Mouse (Mus musculus): ENCODE measurements around the gene Hist2h2aa2. TPM values are rescaled to one million over a fixed set of nuclear protein-coding genes. Genes with fewer than 3 reads are reported as not detected.
"Not testable (repeated sequence)": the region's sequence is repeated elsewhere in the genome, so short reads cannot be mapped to it uniquely, and the experiment has no call there.

Hist2h2aa2 gene
- total RNA-seq, 4 experiments from 2014 or later: 141 to 187 (median 153) TPM

DNA sequence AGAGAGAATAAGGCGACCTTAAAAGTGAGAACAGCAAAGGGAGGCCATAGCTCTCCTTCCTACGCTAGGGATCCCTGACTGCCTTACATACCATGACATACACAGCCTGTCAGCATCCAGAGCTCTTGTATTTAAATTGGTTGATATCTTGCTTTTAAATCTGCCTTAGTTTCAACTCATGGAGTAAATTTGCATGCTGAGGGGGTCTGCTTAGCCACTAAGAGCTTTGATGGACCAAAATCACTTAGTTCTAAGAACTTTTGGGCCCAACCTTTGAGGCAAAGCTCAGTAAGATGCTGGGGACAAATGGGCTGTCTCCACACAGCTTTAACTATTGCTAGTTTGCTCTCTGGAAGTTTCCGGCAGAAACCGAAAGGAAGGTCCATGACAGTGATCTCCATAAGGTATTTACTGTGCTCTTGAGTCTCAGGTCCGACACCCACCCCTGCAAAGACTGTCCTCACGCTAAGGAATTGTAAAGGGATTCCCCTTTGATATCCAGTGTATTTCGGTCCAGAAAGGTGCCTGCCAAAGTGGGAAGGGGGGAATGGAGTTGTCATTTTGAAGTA, 2.7 kb downstream of the Hist2h2aa2 start:
- no peak for DNase-seq (ENCODE audit: low spot score in 2 of 2)

DNA sequence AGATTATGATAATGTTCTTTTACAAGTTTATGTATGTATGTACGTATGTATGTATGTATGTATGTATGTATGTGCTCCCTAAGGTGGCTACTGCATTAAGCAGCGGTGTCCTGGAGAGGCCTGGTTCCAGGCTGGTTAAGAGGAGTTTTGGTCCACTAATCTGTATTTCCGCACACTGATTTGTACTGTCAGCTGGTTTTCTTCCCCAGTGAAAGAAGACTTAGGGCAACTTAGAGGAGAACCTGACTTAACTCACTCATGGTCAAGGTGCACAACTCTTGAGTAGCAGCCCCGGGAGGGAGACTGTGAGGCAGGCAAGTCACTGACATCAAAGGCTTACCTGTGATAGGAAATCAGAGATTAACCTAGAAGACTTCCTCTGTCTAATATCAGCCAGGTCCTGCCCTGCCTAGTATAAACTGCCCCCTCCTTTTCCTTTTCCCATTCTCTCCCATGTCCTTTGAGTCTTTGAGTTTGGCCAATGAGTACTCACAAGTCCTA, 3.2 kb downstream of the Hist2h2aa2 start:
- DNase-seq (ENCODE audit: low spot score in 2 of 2): no peak

GRCm38 (mm10) chr3:96235836-96236235, 4.2 kb downstream of the Hist2h2aa2 start:
- DNase-seq (ENCODE audit: low spot score in 2 of 2): no peak

DNA sequence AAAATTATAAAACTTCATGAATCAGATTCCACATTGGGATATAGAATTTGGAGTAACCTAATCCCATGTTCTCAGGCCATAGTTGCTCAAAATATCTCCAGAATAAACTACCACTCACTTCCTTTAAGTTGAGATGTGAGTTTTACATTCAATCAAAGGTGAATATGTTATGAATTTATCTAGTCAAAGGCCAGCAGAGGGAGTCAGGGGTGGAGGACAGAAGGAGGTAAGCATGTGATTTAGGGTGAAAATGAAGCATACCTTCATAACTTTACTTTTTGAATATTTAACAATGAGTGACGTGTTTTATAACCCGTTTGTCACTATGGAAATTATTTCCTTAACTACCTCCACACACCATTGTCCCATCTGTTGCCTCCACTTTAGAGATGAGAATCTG, 5.2 kb downstream of the Hist2h2aa2 start:
- no peak for DNase-seq (ENCODE audit: low spot score in 2 of 2)

- no peak for DNase-seq (ENCODE audit: low spot score in 2 of 2)
Observed at GRCm38 (mm10) chr3:96231758-96232120, 8.3 kb downstream of the Hist2h2aa2 start.

DNA sequence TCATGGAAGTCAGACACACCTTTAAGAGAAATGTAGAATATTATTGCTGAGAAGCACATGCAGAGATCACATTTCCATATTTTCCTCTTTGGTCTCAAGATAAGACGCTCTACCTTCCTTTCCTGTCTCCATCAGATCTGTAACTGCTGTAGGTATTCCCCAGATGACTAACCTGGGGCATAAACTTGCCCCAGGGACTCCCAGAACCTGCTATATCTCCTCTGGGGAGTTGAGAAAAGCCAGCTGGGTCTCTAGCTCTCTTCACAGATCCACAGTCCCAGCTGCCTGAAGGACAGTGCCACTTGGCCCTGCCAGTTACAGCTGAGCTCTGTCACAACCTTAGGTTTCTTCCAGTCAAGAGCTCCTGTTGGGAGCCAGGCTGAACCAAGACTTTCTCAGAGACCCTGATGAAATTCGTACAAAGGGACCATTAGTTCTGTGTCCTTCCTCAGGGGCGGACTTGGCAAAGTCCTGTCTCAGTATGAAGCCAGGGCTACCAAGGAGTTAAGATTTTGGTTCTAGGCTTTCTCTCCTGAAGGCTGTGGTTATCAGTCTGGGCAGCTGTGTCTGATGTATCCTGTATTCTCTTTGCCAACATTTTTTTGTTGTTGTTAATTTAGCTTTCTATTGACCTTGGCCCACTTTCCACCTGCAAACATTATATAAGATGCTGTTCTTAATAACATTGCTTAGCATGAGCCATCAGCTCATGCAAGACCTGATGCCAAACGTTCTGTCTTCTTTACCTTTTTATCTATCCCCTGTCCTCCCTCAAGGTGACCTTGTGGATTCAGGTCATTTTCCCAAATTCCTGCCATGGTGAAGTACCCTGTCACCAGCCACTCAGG, 8.9 kb downstream of the Hist2h2aa2 start:
- no peak for DNase-seq (ENCODE audit: low spot score in 2 of 2)

GRCm38 (mm10) chr3:96230404-96230803, 9.7 kb downstream of the Hist2h2aa2 start:
- no peak for DNase-seq (ENCODE audit: low spot score in 2 of 2)

GRCm38 (mm10) chr3:96228828-96229227, 11.2 kb downstream of the Hist2h2aa2 start:
- no peak for DNase-seq (ENCODE audit: low spot score in 2 of 2)

DNA sequence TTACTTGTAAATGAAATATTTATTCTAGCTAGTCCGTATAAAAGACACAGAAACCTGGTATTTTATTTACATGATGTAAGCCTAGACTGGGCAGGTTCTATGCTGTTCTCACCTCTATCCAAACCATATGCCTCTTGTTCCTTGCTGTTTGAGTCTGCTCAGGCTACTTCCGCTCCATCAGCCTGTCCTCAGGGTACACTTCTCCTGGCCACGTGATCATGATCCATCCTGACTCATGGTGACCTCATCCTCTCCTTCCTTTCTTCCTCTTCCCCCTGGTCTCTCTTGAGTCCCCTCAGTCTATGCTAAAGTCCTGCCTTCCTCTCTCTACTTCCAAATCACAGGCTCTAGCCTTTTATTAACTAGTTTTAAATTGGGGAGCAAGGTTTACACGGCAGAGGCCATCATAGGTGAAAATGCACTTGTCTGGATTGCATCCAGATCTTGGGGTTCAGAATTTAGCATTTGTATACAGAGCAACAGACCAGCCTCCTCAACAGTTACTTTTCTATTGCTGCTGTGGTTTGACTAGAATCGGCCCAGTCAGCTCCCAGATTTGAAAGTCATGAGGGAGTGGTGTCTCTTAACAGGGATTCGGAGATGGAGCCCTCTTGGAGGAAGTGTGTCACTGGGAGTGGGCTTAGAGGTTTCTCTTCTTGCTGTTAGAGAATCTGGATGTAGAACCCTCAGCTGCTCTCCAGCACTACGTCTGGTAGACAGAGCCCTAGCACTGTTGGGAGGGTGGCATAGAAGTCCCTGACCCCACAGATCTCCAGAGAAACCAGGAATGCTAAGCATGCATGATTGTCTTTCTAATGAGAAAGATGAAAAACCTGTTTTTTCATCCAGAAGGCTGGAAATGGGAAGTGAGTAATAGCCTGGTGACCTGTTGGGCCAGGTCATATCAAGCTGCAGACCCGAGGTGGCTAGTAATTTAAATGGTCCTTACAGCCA, 13.1 kb downstream of the Hist2h2aa2 start:
- DNase-seq (ENCODE audit: low spot score in 2 of 2): no peak

DNA sequence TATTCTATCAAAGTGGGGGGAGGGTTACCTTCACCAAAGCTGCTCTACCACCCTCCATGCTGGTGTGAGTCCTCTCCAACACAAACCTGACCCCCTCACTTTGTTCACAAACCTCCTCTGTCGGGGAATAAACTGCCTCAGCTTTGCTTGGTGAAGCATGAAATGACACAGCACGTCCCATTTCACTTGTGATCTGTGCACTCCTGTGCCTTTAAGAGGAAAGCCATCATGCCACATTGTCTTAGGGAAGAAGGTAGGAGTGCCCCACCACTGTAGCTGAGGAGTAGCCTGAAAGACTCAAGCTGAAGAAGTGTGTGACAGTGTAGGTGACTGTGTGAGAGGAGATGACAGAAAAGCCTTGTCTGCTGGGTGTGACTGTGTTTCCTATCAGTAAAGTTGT, 14.7 kb downstream of the Hist2h2aa2 start:
- DNase-seq (ENCODE audit: low spot score in 2 of 2): no peak

GRCm38 (mm10) chr3:96222774-96223173, 17.3 kb downstream of the Hist2h2aa2 start:
- no peak for DNase-seq (ENCODE audit: low spot score in 2 of 2)

DNA sequence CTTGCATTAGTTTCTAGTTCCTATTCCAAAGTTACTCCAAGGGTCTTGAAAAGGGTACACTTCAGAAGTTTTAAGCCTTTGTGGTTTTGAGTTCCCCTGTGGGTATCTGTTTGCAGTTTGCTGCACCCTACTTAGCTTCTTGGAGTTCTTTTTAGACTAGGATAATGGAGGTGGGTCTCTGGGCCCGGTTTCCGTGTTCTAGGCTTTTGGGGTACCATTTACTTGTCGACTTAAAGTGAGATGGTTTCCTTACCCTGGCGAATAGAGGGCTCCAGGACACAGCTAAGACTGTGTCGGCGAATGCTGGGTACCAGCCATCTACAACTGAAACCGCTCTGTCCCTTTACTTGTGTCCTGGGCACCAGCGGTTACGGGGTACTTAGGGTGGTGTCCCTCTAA, 18.4 kb downstream of the Hist2h2aa2 start:
- no peak for DNase-seq (ENCODE audit: low spot score in 2 of 2)

DNA sequence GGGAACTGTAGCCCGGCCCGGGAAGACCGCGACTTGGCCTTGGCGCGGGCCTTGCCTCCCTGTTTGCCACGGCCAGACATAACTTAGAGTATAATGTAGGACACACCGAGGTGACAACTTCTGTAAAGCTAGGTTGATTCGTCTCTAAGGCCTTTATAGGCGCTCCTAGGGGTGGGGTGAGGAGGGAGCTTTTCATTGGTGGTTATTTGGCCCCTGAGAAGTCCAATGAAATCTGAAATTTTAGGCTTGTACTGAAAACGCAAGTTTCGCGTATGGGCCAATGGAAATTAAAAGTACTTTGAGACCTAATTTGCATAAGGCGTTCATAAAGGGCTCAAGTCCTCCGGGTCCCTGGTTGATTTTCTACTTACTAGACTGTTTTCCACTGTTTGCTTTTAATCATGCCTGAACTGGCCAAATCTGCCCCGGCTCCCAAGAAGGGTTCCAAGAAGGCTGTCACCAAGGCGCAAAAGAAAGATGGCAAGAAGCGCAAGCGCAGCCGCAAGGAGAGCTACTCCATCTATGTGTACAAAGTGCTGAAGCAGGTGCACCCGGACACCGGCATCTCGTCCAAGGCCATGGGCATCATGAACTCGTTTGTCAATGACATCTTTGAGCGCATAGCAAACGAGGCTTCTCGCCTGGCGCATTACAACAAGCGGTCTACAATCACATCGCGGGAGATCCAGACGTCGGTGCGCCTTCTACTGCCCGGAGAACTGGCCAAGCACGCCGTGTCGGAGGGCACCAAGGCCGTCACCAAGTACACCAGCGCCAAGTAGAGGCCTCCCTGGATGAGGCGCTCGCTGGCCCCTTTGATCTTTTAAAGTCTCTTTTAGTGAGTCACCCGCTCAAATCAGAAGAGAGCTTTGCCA, 19.1 kb downstream of the Hist2h2aa2 start, which contains the start of the genes Hist2h2ac and Hist2h2be:
Gene Hist2h2ac, minus strand, starts transcription at position 116 of the 875 bp plus-strand sequence.
Gene Hist2h2be, plus strand, starts transcription at position 355 of the 875 bp plus-strand sequence.
- DNase-seq (ENCODE audit: low spot score in 2 of 2): peak; percentile 72 to 75

GRCm38 (mm10) chr3:96220131-96220764, 19.8 kb downstream of the Hist2h2aa2 start:
- not testable (repeated sequence) for DNase-seq (ENCODE audit: low spot score in 2 of 2)

- DNase-seq (ENCODE audit: low spot score in 2 of 2): peak; percentile 41 to 64
Observed at GRCm38 (mm10) chr3:96219661-96220130, 20.4 kb downstream of the Hist2h2aa2 start, which contains the start of the genes Bola1 and Hist2h2ab. TSS of gene Bola1 (minus strand) at chr3:96219709. TSS of gene Hist2h2ab (plus strand) at chr3:96219865.

DNA sequence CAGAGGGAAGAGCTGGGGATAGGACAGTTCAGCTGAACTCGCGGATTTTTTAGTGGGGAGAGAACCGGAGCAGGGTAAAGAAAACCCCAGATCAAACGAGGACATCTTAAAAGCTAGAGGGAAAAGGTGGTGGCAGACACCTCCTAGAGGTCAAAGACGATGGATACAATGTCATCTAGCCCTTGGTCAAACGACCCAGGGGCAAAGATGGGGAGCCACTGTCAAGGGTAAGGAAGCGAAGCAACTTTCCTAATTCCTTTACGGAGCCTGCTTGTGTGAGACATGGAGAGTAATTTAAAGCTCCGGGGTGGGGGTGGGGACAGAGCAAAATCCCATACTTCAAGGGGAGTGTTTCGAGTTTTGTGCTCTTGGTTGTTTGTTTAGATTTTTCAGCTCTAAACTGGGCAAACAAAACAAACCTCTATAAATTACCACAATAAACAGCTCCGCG, 20.9 kb downstream of the Hist2h2aa2 start:
- DNase-seq (ENCODE audit: low spot score in 2 of 2): no peak

GRCm38 (mm10) chr3:96209242-96209641, 30.8 kb downstream of the Hist2h2aa2 start:
- no peak for DNase-seq (ENCODE audit: low spot score in 2 of 2)

DNA sequence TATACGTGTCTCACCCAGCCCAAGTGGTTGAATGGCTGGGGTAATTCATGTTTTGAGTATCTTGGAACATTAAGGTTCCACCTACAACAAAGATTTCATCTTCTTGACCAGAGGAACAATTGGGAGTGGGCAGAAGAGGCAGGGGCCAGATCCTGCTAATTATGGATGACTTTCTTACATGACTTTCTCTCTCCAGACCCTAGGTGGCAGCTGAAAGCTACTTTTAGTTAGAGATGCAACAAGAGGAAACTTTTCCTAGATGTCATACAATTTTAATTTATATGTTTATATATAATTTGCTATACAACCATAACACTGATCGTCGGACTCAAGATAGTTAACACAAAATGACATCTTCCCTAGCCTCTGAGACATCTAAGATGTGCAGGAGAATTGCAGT, 32.3 kb downstream of the Hist2h2aa2 start:
- no peak for DNase-seq (ENCODE audit: low spot score in 2 of 2)

- no peak for DNase-seq (ENCODE audit: low spot score in 2 of 2)
Observed at GRCm38 (mm10) chr3:96199731-96200130, 40.3 kb downstream of the Hist2h2aa2 start.
